In genomic region chr11:69122336-69122951, GRCm38 (mm10) we compare ENCODE assay signal across 8 mouse cellular contexts. TPM values are rescaled to one million over a fixed set of nuclear protein-coding genes. Genes with fewer than 3 reads are reported as not detected.
A peak's percentile ranks its signal among the peaks of the same experiment; 100 is the strongest.
DNase-seq lines count a peak whose midpoint lies in the region; ATAC-seq lines count a peak whose summit lies in the region.

Gene 9130213A22Rik, minus strand, starts transcription at chr11:69122589.

- peak within 1 kb of the TSS; percentile 70 for H3K9ac ChIP-seq in hindbrain, embryonic 15.5 days

- under 1% methylated on average over 66 of the region's 66 CpGs for WGBS in hindbrain, embryonic 15.5 days

- no peaks in the 10 kb centered on the region for H3K36me3 ChIP-seq in hindbrain, embryonic 15.5 days

- peak; percentile 59 for ATAC-seq in hindbrain, embryonic 15.5 days (ENCODE audit: low FRiP score, low read depth)
- ATAC-seq in megakaryocyte, adult 5-6 weeks (ENCODE audit: poor library complexity, severe bottlenecking), result peak; percentile 28

- H3K9me3 ChIP-seq in hindbrain, embryonic 15.5 days, result no peaks in the 10 kb centered on the region

- DNase-seq in NIH3T3 (ENCODE audit: low read depth), result peak; percentile 97
- DNase-seq in cerebellum, postnatal 10 days, result peak; percentile 92 to 95
- DNase-seq in frontal cortex, postnatal 36 days (ENCODE audit: low spot score in 2 of 2), result peak; percentile 84 to 88
- peak; percentile 79 to 81 for DNase-seq in left cerebral cortex, adult 8-10 months (ENCODE audit: low spot score in 2 of 2)
- DNase-seq in right cerebral cortex, postnatal 10 days (ENCODE audit: low spot score in 2 of 2), result peak; percentile 93 to 94
- DNase-seq in urinary bladder, postnatal 25 days (ENCODE audit: low spot score), result peak; percentile 73

- H3K27me3 ChIP-seq in hindbrain, embryonic 15.5 days, result peaks cover 7% of the 10 kb centered on the region; the same call in 1 of the 2 replicates

- peak within 1 kb of the TSS; percentile 79 for H3K27ac ChIP-seq in hindbrain, embryonic 15.5 days (replicated peaks)

- H3K4me1 ChIP-seq in hindbrain, embryonic 15.5 days (replicated peaks), result peaks cover 55% of the 10 kb centered on the region

- H3K4me2 ChIP-seq in hindbrain, embryonic 15.5 days, result peak within 1 kb of the TSS; percentile 98

- H3K4me3 ChIP-seq in hindbrain, embryonic 15.5 days, result peak within 1 kb of the TSS; percentile 89

RNA-seq across cellular contexts. Expression of gene 9130213A22Rik, which starts in this region (rescaled TPM):
- polyA plus RNA-seq in hindbrain, embryonic 15.5 days (2015; fragmentation: Nextera tagmentation; extraction: Ambion mirVana), result 0.40 and 0.42 TPM in 2 replicates
- total RNA-seq in left cerebral cortex, adult 8-10 months (2022), result 1 to 10 TPM; 1.1 to 1.4 (median 1.3) TPM
- not detected in 2 replicates for total RNA-seq in megakaryocyte, adult 5-6 weeks (2015)
- total RNA-seq in megakaryocyte, adult 5-6 weeks (2017), result not detected in 2 replicates

Comparison
In these comparisons a context has a peak if more than half of its experiments do, and no peak if none do; other contexts are left out.
1. Peak in every context shown above with its lines: DNase-seq, ATAC-seq, H3K4me3 ChIP-seq and H3K27ac ChIP-seq.
2. Peak in ATAC-seq, H3K4me3 ChIP-seq, H3K27ac ChIP-seq, H3K9ac ChIP-seq and H3K4me2 ChIP-seq in hindbrain, embryonic 15.5 days; RNA of the gene not detected or under 1 TPM.
3. Peak in ATAC-seq in megakaryocyte, adult 5-6 weeks; RNA of the gene not detected or under 1 TPM.